Mouse (Mus musculus) embryonic facial prominence, embryonic 15.5 days (tissue): Measurements from ENCODE around the gene Sema3b. TPM values are rescaled to one million over a fixed set of nuclear protein-coding genes. Genes with fewer than 3 reads are reported as not detected.

ENCODE experiments used
- ATAC-seq: fragments of 200-750 bp; cut with Nextera tagmentation; 2 replicates; pipeline ENCODE4 v1.8.0; 2017; ENCODE audit warnings: low read depth, moderate TSS enrichment; ENCODE audit not compliant: insufficient number of reproducible peaks, low FRiP score, low TSS enrichment
- H3K27ac ChIP-seq: fragments of 300-500 bp; sonication (generic); replicated peaks from 2 replicates; pipeline ENCODE4 v1.5.1; 2015; ENCODE audit warnings: mild to moderate bottlenecking, inconsistent platforms
- H3K27me3 ChIP-seq: fragments of 300-500 bp; sonication (generic); 2 replicates; pipeline ENCODE4 v1.6.1; 2015; ENCODE audit warnings: inconsistent platforms
- H3K36me3 ChIP-seq: fragments of 300-500 bp; sonication (generic); 2 replicates; pipeline ENCODE4 v1.6.1; 2015; ENCODE audit warnings: mild to moderate bottlenecking, inconsistent platforms
- H3K4me1 ChIP-seq: fragments of 300-500 bp; sonication (generic); 2 replicates; pipeline ENCODE4 v1.6.1; 2015; ENCODE audit warnings: inconsistent platforms
- H3K4me2 ChIP-seq: fragments of 300-500 bp; sonication (generic); replicated peaks from 2 replicates; pipeline ENCODE4 v1.6.1; 2015; ENCODE audit warnings: mild to moderate bottlenecking, inconsistent platforms
- H3K4me3 ChIP-seq: fragments of 300-500 bp; sonication (generic); replicated peaks from 2 replicates; pipeline ENCODE4 v1.5.1; 2015; ENCODE audit warnings: mild to moderate bottlenecking, inconsistent platforms
- H3K9ac ChIP-seq: fragments of 300-500 bp; sonication (generic); 2 replicates; pipeline ENCODE4 v1.6.1; 2015; ENCODE audit warnings: inconsistent platforms
- H3K9me3 ChIP-seq: fragments of 300-500 bp; sonication (generic); replicated peaks from 2 replicates; pipeline ENCODE4 v1.6.1; 2016; ENCODE audit warnings: inconsistent platforms
- WGBS: fragments of 180-500 bp; shearing (Covaris S2); methylation state at CpG from one replicate; pipeline ENCODE4 v1.1.7; 2015; 5-methylcytosine and 5-hydroxymethylcytosine counted together
- polyA plus RNA-seq: library from polyadenylated mRNA; unstranded; fragments of >200 nt; fragmentation: Nextera tagmentation; extraction: Ambion mirVana; gene quantifications from 2 replicates; pipeline ENCODE4 v1.2.1, GENCODE M21; 2015

Gene Sema3b
- polyA plus RNA-seq, result 21.2 and 22.7 TPM in 2 replicates

DNA sequence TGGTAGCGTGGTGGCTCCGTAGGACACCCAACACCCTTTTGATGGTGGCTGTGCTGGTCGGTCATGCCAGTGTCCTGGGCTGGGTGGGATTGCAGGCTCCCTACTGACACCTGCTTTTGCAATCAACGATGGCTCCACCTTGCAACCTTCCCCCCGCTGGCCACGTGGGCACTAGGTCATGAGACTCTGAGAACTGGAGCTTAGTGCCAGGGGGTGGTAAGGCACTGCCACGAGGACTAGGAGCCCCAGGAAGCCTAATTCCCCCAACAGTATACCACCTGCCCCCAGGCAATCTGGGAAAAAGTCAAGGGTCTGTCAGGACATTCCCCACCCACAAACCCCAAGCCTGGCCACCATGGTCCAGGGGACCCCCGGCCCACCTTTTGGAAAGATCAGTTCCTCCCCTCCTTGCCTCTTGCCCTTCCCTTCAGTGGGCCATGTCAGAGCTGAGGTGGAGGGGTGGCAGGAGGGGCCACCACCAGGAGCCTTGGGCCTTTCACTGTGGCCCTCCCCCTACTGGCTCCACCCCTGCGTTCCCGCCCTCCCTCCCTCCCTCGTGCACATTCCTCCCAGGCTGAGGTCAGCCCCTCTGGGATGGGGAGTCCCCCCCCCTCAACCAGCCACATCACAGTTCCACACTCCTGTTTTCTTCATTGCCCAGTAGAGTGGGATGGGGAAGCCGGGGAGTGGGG, at the start of gene Sema3b:
Gene Sema3b, minus strand, starts transcription at position 489 of the 692 bp plus-strand sequence.
- Histone ChIP-seq H3K4me3 (no peak within 1 kb of the TSS), H3K9me3 (no peaks in the 10 kb centered on the region), H3K4me2 (0 out of 2 replicates have a peak within 1 kb of the TSS, but pooled peaks have one; percentile 35), H3K27ac (peak within 1 kb of the TSS; percentile 95), H3K9ac (no peak within 1 kb of the TSS), H3K4me1 (peaks cover 86% of the 10 kb centered on the region), H3K36me3 (0 out of 2 replicates have a peak, but pooled peaks cover 4% of the 10 kb centered on the region), H3K27me3 (no peaks in the 10 kb centered on the region)
- WGBS, result 35% methylated on average over 12 of the region's 12 CpGs
- ATAC-seq, result no peak

DNA sequence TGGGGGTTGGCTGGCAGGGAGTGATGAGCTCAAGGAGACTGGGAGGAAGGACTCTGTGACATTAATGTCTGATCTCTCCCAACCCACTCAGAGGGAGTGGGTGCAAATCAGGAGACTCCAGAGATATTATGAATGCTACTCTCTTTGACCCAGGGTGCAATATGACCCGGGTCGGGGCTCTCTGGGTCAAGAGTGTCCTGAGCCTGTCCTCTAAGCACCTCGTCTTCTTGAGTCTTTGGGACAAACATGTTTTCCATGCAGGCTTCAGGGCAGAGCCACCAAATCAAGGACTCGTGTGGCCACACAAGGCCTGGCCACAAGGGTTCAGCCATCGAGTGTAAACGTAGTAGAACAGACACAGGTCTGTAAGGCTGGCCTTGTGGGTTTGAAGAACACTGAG, 49.1 kb upstream of the Sema3b start:
- 84% methylated on average over 6 of the region's 6 CpGs for WGBS
- H3K9me3 ChIP-seq, result no peaks in the 10 kb centered on the region

DNA sequence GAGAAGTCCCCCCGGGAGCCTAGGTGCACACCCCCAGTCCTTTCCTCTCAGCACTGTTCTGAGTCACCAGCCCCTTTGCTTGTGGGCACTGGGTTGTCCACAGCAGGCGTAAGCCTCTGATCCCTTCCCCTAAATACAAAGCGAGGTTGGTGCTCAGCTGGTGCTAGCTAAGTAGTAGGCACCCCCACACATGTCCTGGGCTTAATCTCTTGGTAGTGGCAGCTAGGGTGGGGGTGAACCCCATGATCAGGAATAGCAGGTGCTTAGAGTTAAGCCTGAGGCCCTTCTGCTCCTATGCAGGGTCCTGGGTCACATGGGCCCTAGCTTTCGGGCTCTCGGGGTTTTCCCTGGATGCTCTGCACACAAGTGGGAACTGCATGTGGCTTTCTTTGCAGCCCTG, 48.1 kb upstream of the Sema3b start:
- H3K4me3 ChIP-seq, result no peak overlapping the region
- H3K9me3 ChIP-seq, result no peaks in the 10 kb centered on the region
- H3K27me3 ChIP-seq, result no peaks in the 10 kb centered on the region
- no peak for ATAC-seq
- H3K27ac ChIP-seq, result no peak overlapping the region
- H3K36me3 ChIP-seq, result no peaks in the 10 kb centered on the region
- H3K4me1 ChIP-seq, result no peaks in the 10 kb centered on the region
- 69% methylated on average over 5 of the region's 5 CpGs for WGBS
- no peak overlapping the region for H3K9ac ChIP-seq
- H3K4me2 ChIP-seq, result no peak overlapping the region

More for the DNA sequence above, 49.1 kb upstream of the Sema3b start:
- Histone ChIP-seq H3K27ac (no peak overlapping the region), H3K9ac (no peak overlapping the region), H3K4me2 (no peak overlapping the region), H3K27me3 (no peaks in the 10 kb centered on the region), H3K36me3 (no peaks in the 10 kb centered on the region), H3K4me1 (no peaks in the 10 kb centered on the region), H3K4me3 (no peak overlapping the region)
- ATAC-seq, result no peak

DNA sequence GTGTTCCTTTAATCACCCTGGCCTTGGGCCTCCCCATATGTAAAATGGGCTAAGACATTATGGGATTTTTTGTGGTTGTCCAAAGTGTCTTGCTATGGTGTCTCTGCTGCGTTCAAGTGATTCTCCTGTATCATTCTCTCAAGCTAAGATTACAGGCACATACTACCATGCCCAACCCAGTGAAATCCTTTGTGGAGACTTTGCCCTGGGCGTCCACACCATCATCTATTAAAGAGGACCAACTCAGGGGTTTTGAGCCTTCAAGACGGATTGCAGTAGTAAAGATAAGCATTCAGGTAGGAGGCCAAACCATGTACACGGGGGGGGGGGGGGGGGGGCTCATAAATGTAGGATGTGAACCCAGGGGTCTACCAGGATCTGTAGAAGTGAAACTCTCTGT, 45.6 kb upstream of the Sema3b start:
- H3K27ac ChIP-seq, result no peak overlapping the region
- ATAC-seq, result no peak
- no peaks in the 10 kb centered on the region for H3K36me3 ChIP-seq
- WGBS, result 81% methylated on average over 3 of the region's 4 CpGs
- H3K27me3 ChIP-seq, result no peaks in the 10 kb centered on the region
- peaks cover 12% of the 10 kb centered on the region; the same call in 1 of the 2 replicates for H3K4me1 ChIP-seq
- no peak overlapping the region for H3K9ac ChIP-seq
- no peaks in the 10 kb centered on the region for H3K9me3 ChIP-seq
- no peak overlapping the region for H3K4me3 ChIP-seq
- H3K4me2 ChIP-seq, result no peak overlapping the region

DNA sequence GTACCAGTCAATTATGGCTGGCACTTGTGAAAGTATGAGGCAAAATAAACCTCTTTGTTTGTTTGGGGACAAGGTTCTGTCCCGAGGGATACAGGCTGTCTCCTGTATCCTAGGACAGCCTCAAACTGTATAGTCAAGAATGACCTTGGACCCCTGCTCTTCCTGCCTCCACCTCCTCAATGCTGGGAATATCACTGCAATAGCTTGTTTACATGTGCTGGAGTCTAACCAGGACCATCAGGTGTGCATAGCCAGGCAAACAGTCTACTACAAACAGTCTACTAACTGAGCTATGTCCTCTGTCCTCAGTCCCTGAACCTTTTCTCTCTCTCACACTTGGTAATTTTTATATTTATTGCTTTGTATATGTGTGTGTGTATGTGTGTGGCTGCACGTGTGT, 44.4 kb upstream of the Sema3b start:
- 78% methylated on average over 2 of the region's 2 CpGs for WGBS
- Histone ChIP-seq H3K9ac (no peak overlapping the region), H3K4me2 (no peak overlapping the region), H3K27ac (no peak overlapping the region), H3K27me3 (no peaks in the 10 kb centered on the region), H3K36me3 (no peaks in the 10 kb centered on the region), H3K4me1 (peaks cover 12% of the 10 kb centered on the region; the same call in 1 of the 2 replicates), H3K9me3 (no peaks in the 10 kb centered on the region), H3K4me3 (no peak overlapping the region)
- ATAC-seq, result no peak

DNA sequence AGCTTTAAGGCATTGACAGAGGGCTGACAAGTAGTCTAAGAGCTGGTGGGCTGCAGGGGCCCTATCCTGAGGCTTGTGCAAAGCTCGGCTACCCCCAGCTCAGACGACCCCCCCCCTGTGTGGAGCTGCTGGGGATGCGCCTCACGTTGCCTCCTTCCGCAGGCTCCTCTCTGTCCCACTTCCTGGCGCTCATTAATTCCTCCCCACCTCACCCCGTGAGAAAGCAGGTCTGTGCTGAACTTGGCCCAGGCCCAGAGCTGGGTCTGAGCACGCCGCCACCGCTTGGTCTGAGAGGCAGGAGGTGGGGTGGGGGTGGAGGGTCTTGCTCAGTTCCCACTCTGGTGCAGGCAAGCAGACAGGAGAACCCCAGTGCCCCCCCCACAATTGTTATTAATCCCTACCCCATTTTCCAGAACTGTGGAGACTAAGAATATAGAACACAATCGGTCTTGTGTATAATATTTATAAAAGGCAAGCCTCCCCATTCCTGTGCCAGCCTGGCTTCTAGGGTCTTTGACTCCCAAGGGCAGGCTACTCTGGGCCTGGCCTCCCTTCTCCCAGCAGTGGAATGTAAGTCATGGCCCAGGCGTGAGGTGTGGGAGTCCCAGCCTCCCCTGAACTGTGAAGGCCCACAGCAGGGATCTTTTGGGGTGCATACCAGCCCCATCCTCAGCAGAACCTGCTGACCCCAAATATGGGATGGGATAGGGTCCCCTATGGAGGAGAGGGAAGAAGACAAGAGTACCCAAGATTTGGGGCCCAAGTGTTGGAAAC, 41.9 kb upstream of the Sema3b start:
- H3K9ac ChIP-seq, result no peak overlapping the region
- WGBS, result 25% methylated on average over 12 of the region's 12 CpGs
- no peak for ATAC-seq
- no peaks in the 10 kb centered on the region for H3K27me3 ChIP-seq
- H3K4me3 ChIP-seq, result no peak overlapping the region
- no peak overlapping the region for H3K4me2 ChIP-seq
- H3K36me3 ChIP-seq, result no peaks in the 10 kb centered on the region
- peaks cover 12% of the 10 kb centered on the region; the same call in 1 of the 2 replicates for H3K4me1 ChIP-seq
- no peaks in the 10 kb centered on the region for H3K9me3 ChIP-seq
- no peak overlapping the region for H3K27ac ChIP-seq

DNA sequence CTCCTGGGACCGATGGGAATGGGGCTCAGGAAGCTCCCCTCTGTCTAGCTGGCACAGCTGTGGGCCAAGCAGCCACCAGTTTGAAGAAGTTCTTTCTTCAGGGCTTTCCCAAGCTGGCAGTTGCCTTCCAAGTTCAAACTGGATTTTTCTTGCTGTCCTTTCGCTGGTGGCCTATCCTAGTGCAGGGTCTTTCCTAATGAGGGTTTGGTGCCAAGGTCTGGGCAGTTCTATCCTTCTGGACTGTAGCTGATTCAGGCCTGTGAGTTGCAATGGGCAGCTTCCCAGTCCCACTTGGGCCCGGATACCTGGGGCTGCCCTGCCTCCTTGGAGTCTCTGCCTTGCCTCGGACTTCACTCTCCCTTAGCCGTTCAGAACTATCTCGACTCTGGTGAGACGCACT, 41.2 kb upstream of the Sema3b start:
- no peak for ATAC-seq
- no peaks in the 10 kb centered on the region for H3K36me3 ChIP-seq
- no peak overlapping the region for H3K4me3 ChIP-seq
- H3K9ac ChIP-seq, result no peak overlapping the region
- H3K4me1 ChIP-seq, result peaks cover 15% of the 10 kb centered on the region
- 67% methylated on average over 7 of the region's 7 CpGs for WGBS
- H3K9me3 ChIP-seq, result no peaks in the 10 kb centered on the region
- H3K27me3 ChIP-seq, result no peaks in the 10 kb centered on the region
- H3K4me2 ChIP-seq, result no peak overlapping the region
- H3K27ac ChIP-seq, result no peak overlapping the region

DNA sequence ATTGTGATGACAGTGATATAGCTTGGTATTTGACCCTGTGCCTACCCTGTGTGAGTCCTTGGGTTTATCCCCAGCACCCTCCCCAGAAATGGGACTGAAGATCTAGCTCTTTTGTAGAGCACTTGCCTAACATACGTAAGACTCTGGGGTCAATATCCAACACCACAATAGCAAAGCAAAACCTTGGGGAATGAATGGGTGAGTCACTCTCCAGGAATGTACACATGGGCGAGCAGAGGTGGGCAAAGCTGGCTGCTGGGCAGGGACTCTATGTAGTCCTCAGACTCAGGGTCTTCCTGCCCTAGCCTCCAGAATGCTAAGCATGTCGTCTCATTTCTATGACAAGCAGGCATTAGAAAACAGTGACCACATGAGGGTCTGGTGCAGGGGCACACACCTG, 39.7 kb upstream of the Sema3b start:
- Histone ChIP-seq H3K9me3 (no peaks in the 10 kb centered on the region), H3K36me3 (no peaks in the 10 kb centered on the region), H3K4me2 (no peak overlapping the region), H3K4me3 (no peak overlapping the region), H3K9ac (no peak overlapping the region), H3K4me1 (peaks cover 25% of the 10 kb centered on the region), H3K27ac (no peak overlapping the region), H3K27me3 (no peaks in the 10 kb centered on the region)
- ATAC-seq, result no peak
- 55% methylated on average over 3 of the region's 3 CpGs for WGBS

DNA sequence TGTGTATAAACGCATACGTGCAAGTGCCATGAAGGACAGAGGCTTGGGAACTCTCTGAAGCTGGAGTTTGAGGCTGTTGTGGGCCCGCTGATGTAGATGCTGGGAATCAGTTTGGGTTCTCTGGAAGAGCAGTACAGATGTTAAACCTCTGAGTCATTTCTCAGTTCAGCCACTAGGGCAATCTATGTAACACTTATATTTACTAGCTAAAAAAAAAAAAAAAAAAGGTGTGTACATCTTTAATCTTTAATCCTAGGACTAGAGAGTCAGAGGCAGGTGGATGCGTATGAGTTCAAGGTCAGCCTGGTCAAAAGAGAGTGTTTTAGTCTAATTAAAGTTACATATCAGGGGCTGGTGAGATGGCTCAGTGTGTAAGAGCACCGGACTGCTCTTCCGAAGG, 37.9 kb upstream of the Sema3b start:
- Histone ChIP-seq H3K27ac (no peak overlapping the region), H3K4me2 (no peak overlapping the region), H3K4me3 (no peak overlapping the region), H3K27me3 (no peaks in the 10 kb centered on the region), H3K36me3 (no peaks in the 10 kb centered on the region), H3K9ac (no peak overlapping the region), H3K4me1 (peaks cover 25% of the 10 kb centered on the region), H3K9me3 (no peaks in the 10 kb centered on the region)
- ATAC-seq, result no peak
- WGBS, result 77% methylated on average over 6 of the region's 6 CpGs

DNA sequence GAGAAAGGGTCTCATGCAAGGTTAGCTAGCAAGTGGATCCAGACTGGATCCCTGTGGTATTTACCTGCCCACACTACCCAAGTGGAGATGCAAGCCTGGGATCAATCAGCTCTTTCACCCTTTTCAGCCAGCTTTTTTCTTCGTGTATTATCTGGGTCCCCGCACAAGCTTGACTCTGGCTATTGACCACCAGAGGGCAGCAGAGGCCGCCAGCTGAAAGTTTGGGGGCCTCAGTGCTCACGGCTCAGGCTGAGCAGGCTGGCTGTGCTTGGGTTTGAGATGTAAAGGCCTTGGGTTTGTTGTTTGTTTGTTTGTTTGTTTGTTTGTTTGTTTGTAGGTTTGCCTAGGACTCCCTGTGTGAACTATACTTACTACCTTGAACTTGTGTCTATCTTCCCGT, 36.5 kb upstream of the Sema3b start:
- Histone ChIP-seq H3K9me3 (no peaks in the 10 kb centered on the region), H3K27ac (no peak overlapping the region), H3K4me2 (no peak overlapping the region), H3K9ac (no peak overlapping the region), H3K36me3 (no peaks in the 10 kb centered on the region), H3K4me1 (peaks cover 19% of the 10 kb centered on the region), H3K27me3 (no peaks in the 10 kb centered on the region), H3K4me3 (no peak overlapping the region)
- 12% methylated on average over 5 of the region's 5 CpGs for WGBS
- peak; percentile 72; the same call in 1 of the 2 replicates for ATAC-seq

DNA sequence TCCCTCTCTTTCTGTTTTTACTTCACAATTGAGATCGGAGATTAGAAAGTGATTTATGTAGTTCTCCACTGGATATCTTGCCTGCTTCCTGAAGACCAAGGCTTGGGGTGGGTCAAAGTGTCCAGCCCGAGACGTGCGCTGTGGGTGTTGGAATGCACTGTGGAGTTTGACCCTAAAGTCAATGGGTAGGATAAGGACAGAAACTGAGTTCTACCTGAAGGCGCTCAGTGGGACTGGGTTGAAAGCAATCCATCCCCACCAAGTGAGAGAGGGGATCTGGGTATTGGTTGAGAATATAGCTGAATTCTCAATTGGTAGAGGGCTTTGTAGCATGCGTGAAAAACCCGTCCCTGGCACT, 36.1 kb upstream of the Sema3b start:
- 55% methylated on average over 7 of the region's 7 CpGs for WGBS
- Histone ChIP-seq H3K36me3 (no peaks in the 10 kb centered on the region), H3K27ac (no peak overlapping the region), H3K27me3 (no peaks in the 10 kb centered on the region), H3K4me1 (peaks cover 15% of the 10 kb centered on the region), H3K4me3 (peak overlapping the region; percentile 41), H3K9ac (0 out of 2 replicates have a peak overlapping the region, but pooled peaks have one; percentile 24), H3K9me3 (no peaks in the 10 kb centered on the region), H3K4me2 (peak overlapping the region; percentile 71)
- ATAC-seq, result no peak
